Mouse (Mus musculus) ES-E14 (cell line): ENCODE measurements around the gene Helb.

Experiments used
- CHD2 ChIP-seq: IDR thresholded peaks from 2 replicates; pipeline ENCODE4 v1.6.1; 2014; ENCODE audit warnings: mild to moderate bottlenecking, low read depth, low read length, inconsistent platforms
- HCFC1 ChIP-seq: IDR thresholded peaks from 2 replicates; pipeline ENCODE4 v1.6.1; 2012; ENCODE audit warnings: low read length, inconsistent platforms, borderline replicate concordance; ENCODE audit not compliant: insufficient read depth
- MAFK ChIP-seq: IDR thresholded peaks from 2 replicates; pipeline ENCODE4 v1.6.1; 2014; ENCODE audit warnings: mild to moderate bottlenecking, low read depth, low read length, inconsistent platforms; ENCODE audit not compliant: insufficient read depth
- ZC3H11A ChIP-seq: IDR thresholded peaks from 2 replicates; pipeline ENCODE4 v1.6.1; 2012; ENCODE audit warnings: low read depth, mild to moderate bottlenecking, inconsistent platforms, low read length, borderline replicate concordance
- ZNF384 ChIP-seq: IDR thresholded peaks from 2 replicates; pipeline ENCODE4 v1.6.1; 2012; ENCODE audit warnings: low read depth, low read length, inconsistent platforms

DNA sequence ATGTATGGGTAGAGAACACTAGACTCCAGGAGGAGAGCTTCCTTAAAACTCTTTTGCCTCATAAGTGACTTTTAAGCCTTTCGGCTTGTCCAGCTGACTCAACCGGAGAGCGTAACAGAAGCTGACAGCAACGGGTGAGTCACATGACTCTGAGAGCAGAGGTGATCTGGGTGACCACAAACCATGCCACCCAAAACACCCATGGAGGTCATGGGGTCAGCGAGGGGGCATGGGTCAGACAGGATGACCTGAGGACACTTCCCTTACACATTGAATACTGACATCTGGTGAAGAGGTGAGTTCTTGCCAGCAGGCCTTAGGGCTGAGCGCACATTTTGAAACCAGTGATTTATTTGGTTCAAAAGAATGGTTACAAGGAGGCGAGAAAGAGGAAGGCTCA is 38.9 kb upstream of the Helb start:
- TF ChIP-seq CHD2 (no peak), ZC3H11A (no peak), ZNF384 (no peak), MAFK (no peak), HCFC1 (no peak)
